Mouse (Mus musculus) lung, postnatal 14 days (tissue): Measurements from ENCODE around the gene Fam126a.

Source experiments
- DNase-seq: peaks from one replicate; pipeline ENCODE4 v3.0.0; 2021

The Fam126a gene

DNA sequence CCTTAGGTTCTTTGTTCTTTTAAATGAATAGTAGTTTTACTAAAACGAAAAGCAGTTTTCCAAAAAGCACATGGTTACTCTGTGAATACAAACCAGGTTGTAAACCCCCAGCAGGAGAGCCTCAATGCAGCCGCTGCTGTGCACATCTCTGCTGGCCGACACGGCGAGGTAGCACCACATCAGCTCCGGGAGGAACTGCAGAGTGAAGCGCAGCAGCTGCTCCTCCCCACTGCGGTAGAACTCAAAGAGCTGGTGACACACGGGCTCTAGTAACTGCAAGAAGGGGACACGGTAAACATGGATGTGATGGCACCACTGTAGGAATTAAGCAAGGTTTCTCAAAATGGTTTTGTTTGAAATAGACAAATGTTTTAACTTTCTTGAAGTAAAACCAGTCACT lies 42.7 kb downstream of the Fam126a start:
- DNase-seq: no peak

DNA sequence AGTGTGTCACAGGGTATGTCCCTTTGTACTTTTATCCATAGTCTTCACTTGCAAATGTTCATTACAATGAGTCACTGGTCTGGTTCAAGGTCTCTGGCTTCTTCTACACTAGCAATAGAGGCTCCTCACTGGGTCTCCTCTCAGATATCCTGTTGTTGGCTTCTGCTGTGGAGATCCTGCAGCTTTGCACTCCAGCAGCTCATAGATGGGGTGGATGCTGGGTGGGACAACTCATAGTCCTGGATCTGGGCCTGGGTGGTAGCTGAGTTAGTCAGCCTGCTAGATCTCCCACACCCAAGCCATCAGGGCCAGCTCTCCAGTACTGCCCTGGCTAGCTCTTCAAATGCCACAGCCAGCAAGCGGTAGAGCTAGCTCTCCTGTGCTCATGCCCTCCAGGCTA lies 48.4 kb downstream of the Fam126a start:
- peak; percentile 51 for DNase-seq

- DNase-seq: no peak
Observed at GRCm38 (mm10) chr5:23978516-23978915, 52.0 kb downstream of the Fam126a start.

DNA sequence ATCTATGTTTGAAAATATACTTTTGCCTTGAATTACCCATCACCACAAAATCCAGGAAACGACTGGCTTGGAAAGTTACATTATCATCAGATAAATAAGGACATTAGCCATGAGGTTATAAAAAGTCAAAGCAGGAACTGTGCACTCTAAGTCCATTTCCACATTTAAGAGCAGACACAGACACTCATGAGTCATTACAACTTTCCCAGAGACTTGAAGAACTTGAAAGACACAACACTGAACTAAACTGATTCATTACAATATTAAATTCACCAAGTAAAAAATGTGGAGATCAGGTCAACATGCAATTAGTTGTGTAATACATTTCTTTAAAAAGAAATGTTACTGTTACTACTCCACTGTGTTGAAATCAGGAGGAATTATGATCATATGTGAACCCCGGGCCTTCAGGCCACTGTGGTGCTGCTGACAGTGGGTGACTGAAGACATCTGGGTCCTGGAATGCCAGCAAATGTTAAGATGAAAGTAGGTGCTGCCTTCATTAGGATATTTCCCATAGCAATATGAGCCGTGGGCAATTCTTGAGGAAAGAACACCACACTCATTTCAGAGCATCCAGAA lies 55.4 kb downstream of the Fam126a start:
- peak; percentile 21 for DNase-seq

DNA sequence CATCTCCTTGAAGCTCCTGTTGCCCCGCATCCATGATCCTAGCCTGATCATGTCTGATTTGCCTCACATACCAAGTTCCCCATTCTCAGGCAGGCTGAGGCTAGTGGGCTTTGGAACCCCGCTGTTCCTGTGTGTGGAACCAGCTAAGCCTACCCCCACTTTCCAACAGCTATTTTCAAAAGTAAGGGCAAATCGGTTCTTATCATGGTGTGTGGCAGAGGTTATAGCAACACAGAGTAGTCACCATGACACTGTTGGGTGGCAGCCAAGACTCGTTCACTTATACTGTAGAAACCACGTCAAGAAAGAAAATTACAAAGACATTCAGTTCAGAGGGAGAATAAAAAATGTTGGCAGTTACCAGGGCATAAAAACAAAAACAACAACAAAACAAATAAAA lies 62.8 kb downstream of the Fam126a start:
- DNase-seq: peak; percentile 44

DNA sequence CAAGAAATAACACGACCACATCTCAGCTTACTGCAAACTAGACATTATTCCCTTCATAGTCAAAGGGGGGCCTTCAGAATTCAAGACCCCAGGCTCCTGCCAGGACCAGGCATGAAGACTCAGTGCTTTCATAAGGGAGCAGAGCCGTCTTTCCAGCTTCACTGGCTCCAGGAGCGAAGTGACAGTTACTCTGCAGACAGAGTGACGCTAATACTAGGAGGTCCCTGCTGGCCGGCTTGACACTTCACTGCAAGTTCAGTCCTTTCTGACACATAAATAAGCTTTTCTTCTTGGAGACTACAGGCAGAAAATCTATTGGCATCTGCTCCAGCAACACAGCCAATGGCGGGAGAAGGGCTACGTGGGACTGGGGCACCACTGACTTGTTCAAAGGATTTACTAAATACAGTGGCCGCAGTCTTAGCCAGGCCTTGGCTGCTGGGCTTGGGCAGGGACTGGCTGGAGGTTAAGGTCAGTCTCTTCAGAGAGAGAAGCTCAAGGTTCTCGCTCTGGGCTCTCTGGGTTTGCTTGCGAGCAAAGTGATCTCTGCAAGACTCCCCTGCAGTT lies 65.8 kb downstream of the Fam126a start:
- DNase-seq: no peak

- no peak for DNase-seq
Observed at GRCm38 (mm10) chr5:23953047-23953446, 77.4 kb downstream of the Fam126a start.

GRCm38 (mm10) chr5:23948071-23948470 lies 82.4 kb downstream of the Fam126a start:
- no peak for DNase-seq

DNA sequence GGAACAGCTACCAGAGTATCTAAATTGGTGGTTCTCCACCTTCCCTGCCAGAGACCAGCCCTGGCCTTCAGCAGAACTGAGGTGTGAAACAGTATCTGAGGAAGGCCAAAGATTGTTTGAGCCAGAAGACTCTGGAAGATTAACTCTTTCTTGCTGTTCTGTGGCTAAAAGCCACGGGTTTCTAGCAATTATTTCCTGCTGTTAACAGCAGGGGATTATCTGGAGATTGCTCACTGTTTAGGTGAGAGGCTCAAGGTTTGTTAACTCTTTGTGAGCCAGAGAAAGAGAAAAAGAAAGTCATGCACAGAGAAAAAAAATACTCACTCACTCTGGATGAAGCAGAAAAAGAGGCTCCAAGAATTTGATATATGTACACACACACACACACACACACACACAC lies 85.4 kb downstream of the Fam126a start:
- no peak for DNase-seq

DNA sequence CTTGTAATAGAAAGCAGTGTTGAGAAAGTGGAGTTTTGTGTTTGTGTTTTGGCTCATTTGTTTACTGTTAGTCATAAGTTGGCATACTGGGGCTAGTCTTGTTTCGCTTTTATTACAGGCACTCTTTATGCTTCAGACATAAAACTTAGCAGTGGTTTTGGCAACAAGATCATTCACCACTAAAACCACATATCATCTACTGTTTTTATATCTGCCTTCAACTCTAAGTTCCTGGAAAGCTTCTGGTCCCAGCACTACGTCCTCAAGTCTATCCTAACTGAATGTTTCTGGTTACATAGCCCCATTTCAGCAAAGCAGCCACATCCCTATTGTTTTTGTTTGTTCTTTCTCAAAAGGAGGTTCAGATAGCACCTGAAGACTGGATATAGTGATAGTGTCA lies 87.0 kb downstream of the Fam126a start:
- DNase-seq: no peak

DNA sequence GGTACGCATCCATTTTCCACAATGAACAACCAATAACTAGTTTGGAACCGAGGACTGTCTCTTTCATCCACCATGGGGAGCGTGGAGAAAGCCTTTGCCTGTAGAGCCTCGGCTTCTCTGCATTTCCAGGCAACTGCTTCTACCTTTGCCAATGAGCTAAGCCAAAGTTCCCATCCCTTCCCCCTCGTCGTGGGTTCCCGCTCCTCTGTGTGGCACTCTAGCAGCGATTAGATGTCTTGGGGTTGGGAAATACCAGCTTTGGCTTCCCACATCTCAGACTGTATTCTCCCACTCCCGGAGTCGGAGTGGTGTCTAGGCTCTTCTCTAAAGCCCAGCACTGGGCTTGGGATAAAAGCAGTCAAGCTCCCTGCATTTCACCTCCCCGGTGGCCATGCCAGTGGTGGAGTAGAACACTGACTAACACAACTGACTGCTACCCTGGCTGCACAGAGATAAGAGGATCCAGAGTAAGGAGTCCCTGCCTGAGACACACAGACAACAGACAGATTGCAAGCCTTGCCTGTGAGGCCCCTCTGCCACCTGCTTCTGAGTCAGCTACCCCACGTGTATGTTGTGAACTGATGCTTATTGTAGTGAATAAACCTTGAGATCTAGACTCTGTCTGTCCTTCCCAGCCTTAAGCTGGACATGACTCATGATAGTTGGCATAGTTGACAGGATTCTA lies 106.9 kb downstream of the Fam126a start:
- DNase-seq: no peak

GRCm38 (mm10) chr5:23922516-23923291 lies 107.8 kb downstream of the Fam126a start:
- DNase-seq: no peak

GRCm38 (mm10) chr5:23921316-23921715 lies 109.2 kb downstream of the Fam126a start:
- DNase-seq: no peak

GRCm38 (mm10) chr5:23919892-23920731 lies 110.4 kb downstream of the Fam126a start:
- peak; percentile 7 for DNase-seq

DNA sequence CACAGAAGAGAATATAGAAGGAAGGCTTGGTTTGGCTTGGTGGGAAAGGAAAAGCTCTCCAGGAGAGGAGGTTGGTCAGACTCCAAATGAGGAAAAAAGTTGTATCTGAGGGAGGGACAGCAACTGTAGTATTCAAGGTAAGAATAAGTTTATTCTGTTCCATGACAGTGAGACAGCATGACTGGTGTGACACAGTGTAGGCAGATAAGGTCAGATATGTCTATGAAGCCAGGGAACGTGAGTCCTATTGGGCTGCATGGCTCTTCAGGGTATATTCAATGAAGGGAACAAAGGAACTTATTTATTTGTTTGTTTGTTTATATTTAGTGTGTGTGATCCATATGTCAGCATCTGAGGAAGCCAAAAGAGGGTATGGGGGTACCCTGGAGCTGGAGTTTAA lies 113.2 kb downstream of the Fam126a start:
- DNase-seq: no peak

DNA sequence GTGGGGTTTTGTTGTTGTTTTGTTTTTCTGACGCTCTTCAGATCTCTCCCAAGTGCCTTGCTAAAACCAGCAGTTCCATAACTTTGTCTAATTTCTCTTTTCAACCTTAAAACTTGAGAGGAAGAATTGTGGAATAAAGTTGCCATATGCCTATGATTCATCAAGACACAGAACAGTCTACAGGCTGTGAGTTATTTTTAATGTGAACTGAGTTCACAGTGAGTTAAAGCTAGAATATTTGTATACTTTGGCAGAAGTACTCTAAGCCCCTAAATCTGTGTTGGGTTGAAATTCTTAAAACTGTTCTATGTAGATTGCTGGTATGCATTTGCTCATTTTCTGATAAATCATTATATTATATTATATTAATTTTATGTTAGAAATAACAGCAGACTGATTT lies 118.9 kb downstream of the Fam126a start:
- no peak for DNase-seq

GRCm38 (mm10) chr5:23909256-23909655 lies 121.2 kb downstream of the Fam126a start:
- DNase-seq: no peak

DNA sequence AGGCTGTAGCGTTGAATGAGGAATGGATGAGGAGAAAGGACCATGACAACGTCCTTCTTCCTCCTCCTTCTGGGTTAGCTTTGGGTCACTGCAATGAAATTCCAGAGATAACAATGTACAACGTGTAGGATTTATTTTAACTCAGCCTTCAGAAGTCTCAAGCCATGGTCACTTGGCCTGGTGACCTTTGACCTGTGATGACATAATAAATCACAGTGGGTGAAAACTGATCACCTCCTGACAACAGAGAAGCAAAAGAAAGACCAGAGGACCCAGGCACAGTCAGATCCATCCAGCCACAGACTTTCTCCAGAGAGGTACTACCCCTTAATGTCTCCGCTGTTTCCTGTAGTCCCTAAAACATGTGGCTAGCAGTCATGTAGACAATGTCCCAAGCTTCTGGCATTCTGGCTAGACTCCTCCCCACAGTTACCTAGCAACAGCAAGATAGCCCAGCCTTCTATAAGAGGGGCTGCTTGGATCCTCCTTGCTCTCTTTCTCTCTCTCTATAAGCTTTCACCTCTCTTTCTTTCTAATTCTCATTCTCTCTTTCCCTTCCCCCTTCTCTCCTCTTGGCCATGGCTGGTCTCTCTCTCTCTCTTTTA lies 121.9 kb downstream of the Fam126a start:
- no peak for DNase-seq

DNA sequence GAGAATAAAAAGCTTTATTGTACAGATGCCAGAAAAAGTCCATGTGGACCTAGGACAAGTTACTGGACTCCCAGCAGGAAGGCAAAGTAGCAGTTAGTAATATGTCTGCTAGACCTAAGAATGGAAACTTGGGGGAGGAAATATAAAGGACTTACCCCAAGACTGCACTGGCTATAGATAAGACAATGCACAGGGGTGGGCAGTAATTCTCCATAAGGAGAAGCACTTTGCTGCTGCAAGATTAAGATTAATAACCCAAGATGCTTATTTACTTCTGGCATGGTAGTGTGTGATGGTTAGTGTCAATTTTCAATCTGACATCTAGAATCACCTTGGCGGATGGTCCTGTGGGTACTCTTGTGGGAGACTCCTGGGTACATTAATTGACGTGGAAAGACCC lies 128.3 kb downstream of the Fam126a start:
- DNase-seq: no peak

GRCm38 (mm10) chr5:23900190-23900589 lies 130.3 kb downstream of the Fam126a start:
- no peak for DNase-seq

GRCm38 (mm10) chr5:23893864-23894771 lies 136.4 kb downstream of the Fam126a start:
- DNase-seq: peak; percentile 61
